Mouse (Mus musculus) gastrocnemius, adult 2 months (tissue): Measurements from ENCODE around the gene Mindy4b-ps. TPM values are rescaled to one million over a fixed set of nuclear protein-coding genes. Genes with fewer than 3 reads are reported as not detected.
"Not testable (repeated sequence)": the region's sequence is repeated elsewhere in the genome, so short reads cannot be mapped to it uniquely, and the experiment has no call there.

Experiments
- DNase-seq: peaks from one replicate; pipeline ENCODE4 v3.0.0; 2022
- H3K27ac ChIP-seq: fragments of 200-600 bp; 2 replicates; pipeline ENCODE4 v1.8.1; 2022; ENCODE audit warnings: mild to moderate bottlenecking
- H3K4me3 ChIP-seq: fragments of 200-600 bp; 2 replicates; pipeline ENCODE4 v1.8.1; 2022; ENCODE audit warnings: mild to moderate bottlenecking, moderate library complexity
- CTCF ChIP-seq: fragments of 200-600 bp; IDR thresholded peaks from 2 replicates; pipeline ENCODE4 v1.8.1; 2022; ENCODE audit warnings: antibody characterized with exemption, mild to moderate bottlenecking, moderate library complexity
- intact Hi-C: fragments of 180-260 bp; cut with DNase I; formaldehyde crosslinking; loops from one replicate; pipeline ENCODE4 v1.15.1; 2025
- long read RNA-seq, 2 experiments: library from polyadenylated mRNA; stranded (forward); transcript quantifications; one replicate each; pipeline ENCODE4 v2.0.0; 2021
- total RNA-seq, 2 experiments: library from RNA; stranded (reverse); gene quantifications; 2 replicates each; pipeline ENCODE4 v1.2.3; 2021

Gene Mindy4b-ps
- not detected for total RNA-seq
- long read RNA-seq, experiment 1, result 0 reads
- long read RNA-seq, experiment 2, result 0 reads

DNA sequence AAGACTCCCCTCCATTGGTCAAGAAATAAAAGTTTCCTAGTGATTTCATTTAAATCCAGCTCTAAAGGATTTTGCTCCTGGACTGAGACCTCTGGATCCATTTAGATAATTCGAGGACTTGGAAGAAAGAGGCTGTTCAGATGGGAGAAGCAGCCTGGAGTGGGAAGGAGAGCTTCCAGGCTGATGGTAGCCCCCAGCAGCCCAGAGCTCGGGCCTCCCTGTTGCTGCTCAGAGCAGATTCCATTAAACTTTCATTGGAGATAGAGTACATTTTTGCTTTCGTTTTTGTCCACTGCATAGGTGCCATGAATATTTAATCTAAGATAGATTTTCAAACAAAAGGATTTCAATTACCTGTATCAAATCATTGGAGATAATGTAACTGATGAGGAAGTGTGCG lies at the start of gene Mindy4b-ps:
Mindy4b-ps (minus strand) TSS at position 101 of the 400 bp plus-strand sequence.
- Histone ChIP-seq H3K27ac (no peak within 1 kb of the TSS), H3K4me3 (no peak within 1 kb of the TSS)
- TF ChIP-seq CTCF, result no peak
- intact Hi-C loops, result no loop called here
- DNase-seq, result no peak

DNA sequence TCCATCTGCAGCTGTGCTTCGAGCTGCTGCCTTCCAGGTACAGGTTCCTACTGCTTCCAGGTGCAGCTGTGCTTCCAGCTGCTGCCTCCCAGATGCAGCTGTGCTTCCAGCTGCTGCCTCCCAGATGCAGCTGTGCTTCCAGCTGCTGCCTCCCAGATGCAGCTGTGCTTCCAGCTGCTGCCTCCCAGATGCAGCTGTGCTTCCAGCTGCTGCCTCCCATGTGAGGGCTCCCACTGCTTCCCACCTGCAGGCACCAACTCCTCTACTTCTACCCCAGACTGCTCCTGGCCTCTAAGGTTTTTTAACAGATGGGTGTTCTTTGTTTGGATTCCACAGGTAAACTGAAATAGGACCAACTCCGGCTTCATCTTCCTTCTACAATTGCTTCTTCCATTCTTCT lies 49.8 kb upstream of the Mindy4b-ps start:
- intact Hi-C loops, H3K4me3 ChIP-seq, H3K27ac ChIP-seq, DNase-seq: not testable (repeated sequence)

- H3K4me3 ChIP-seq, result no peak overlapping the region
- H3K27ac ChIP-seq, result peak overlapping the region; percentile 3; the same call in 1 of the 2 replicates
- intact Hi-C loops, result no loop called here
Observed at GRCm38 (mm10) chr3:58865690-58866089, 43.6 kb upstream of the Mindy4b-ps start.

DNA sequence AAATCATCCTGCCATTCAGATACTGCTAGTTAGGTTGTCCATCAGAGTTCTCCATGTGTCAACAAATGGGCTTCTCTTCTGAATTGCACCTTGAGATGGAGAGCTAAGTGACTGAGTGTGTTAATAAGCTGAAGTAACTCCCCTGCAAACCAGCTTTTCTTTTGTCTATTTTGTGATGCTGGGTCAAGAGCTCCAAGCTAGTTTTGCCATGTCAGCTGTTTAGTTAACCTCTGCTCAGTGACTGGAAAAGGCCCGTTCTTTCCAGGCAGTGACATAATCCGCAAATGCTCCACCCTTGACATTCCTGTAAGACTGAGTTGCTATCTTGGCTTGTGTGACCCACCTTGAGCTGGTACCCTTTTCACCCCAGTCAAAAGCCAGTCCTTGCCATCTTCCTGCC lies 40.9 kb upstream of the Mindy4b-ps start:
- Histone ChIP-seq H3K4me3 (no peak overlapping the region), H3K27ac (no peak overlapping the region)
- no peak for DNase-seq
- intact Hi-C loops, result no loop called here
- no peak for TF ChIP-seq CTCF

More at GRCm38 (mm10) chr3:58865690-58866089, 43.6 kb upstream of the Mindy4b-ps start:
- TF ChIP-seq CTCF, result no peak
- no peak for DNase-seq

GRCm38 (mm10) chr3:58843415-58843814 lies 21.3 kb upstream of the Mindy4b-ps start:
- intact Hi-C loops, result no loop called here
- peak; percentile 12; the same call in 1 of the 2 replicates for TF ChIP-seq CTCF
- DNase-seq, result no peak
- H3K27ac ChIP-seq, result no peak overlapping the region
- H3K4me3 ChIP-seq, result no peak overlapping the region

GRCm38 (mm10) chr3:58833442-58834160 lies 11.5 kb upstream of the Mindy4b-ps start:
- DNase-seq, result no peak
- no peak overlapping the region for H3K4me3 ChIP-seq
- TF ChIP-seq CTCF, result no peak
- no peak overlapping the region for H3K27ac ChIP-seq
- intact Hi-C loops, result no loop called here

- intact Hi-C loops, result no loop called here
- H3K27ac ChIP-seq, result no peak overlapping the region
- no peak for TF ChIP-seq CTCF
- DNase-seq, result no peak
- H3K4me3 ChIP-seq, result no peak overlapping the region
Observed at GRCm38 (mm10) chr3:58832888-58833287, 10.8 kb upstream of the Mindy4b-ps start.

GRCm38 (mm10) chr3:58831586-58831985 lies 9.5 kb upstream of the Mindy4b-ps start:
- Histone ChIP-seq H3K27ac (no peak overlapping the region), H3K4me3 (no peak overlapping the region)
- TF ChIP-seq CTCF, result no peak
- intact Hi-C loops, result no loop called here
- DNase-seq, result no peak

- Histone ChIP-seq H3K27ac (no peak overlapping the region), H3K4me3 (no peak overlapping the region)
- intact Hi-C loops, result no loop called here
- no peak for DNase-seq
- TF ChIP-seq CTCF, result no peak
Observed at GRCm38 (mm10) chr3:58829926-58830325, 7.8 kb upstream of the Mindy4b-ps start.

GRCm38 (mm10) chr3:58828366-58829153 lies 6.4 kb upstream of the Mindy4b-ps start:
- intact Hi-C loops, result no loop called here
- no peak for TF ChIP-seq CTCF
- DNase-seq, result no peak
- H3K4me3 ChIP-seq, result no peak overlapping the region
- no peak overlapping the region for H3K27ac ChIP-seq

- DNase-seq, result no peak
- Histone ChIP-seq H3K27ac (no peak overlapping the region), H3K4me3 (no peak overlapping the region)
- intact Hi-C loops, result no loop called here
- no peak for TF ChIP-seq CTCF
Observed at GRCm38 (mm10) chr3:58826266-58826665, 4.2 kb upstream of the Mindy4b-ps start.

DNA sequence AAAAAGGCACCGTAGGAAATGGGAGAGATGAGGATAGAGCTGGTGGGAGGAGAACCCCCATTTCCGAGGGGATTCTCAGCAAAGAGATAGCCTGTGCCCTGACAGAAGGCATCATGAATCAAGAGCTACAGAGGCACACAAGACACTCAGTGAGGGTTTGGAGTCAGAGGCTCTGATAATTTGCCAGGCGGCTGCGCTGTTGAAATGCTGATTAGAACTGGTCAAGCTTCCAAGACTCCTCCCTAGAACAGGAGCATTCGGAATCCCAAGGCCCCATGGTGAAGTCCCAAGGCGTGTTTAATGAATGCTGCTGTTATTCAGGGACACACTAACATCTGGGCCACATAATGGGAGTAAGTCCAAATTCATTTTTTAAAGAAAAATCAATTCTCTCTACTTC lies 4.8 kb downstream of the Mindy4b-ps start:
- no peak for TF ChIP-seq CTCF
- Histone ChIP-seq H3K4me3 (no peak overlapping the region), H3K27ac (no peak overlapping the region)
- DNase-seq, result peak; percentile 23
- intact Hi-C loops, result no loop called here

GRCm38 (mm10) chr3:58814191-58814590 lies 7.9 kb downstream of the Mindy4b-ps start:
- peak; percentile 26 for DNase-seq
- intact Hi-C loops, result no loop called here

More at GRCm38 (mm10) chr3:58814191-58814590, 7.9 kb downstream of the Mindy4b-ps start:
- TF ChIP-seq CTCF, result no peak
- H3K4me3 ChIP-seq, result no peak overlapping the region
- no peak overlapping the region for H3K27ac ChIP-seq
